Mouse (Mus musculus) MEL (cell line): ENCODE measurements around the gene Tnfsf15. TPM values are rescaled to one million over a fixed set of nuclear protein-coding genes. Genes with fewer than 3 reads are reported as not detected.

ENCODE experiments used
- DNase-seq: peaks from one replicate; pipeline ENCODE4 v3.0.0; 2011; ENCODE audit warnings: low read depth, low spot score
- H3K27ac ChIP-seq: 2 replicates; pipeline ENCODE4 v1.5.1; 2012; ENCODE audit warnings: low read depth, mild to moderate bottlenecking, control low read depth, low read length, moderate library complexity; ENCODE audit not compliant: control insufficient read depth
- H3K27me3 ChIP-seq, 2 experiments: fragments of 150-350 bp in 1 of 2; sonication (generic) in 1 of 2; 2 replicates each; pipeline ENCODE4 v1.6.1; 2012; ENCODE audit warnings: low read length in 2 of 2, mild to moderate bottlenecking in 2 of 2, improper control_type of control experiment in 1 of 2, moderate library complexity in 1 of 2; ENCODE audit not compliant: insufficient read depth in 2 of 2, control insufficient read depth in 1 of 2
- H3K36me3 ChIP-seq, 2 experiments: 2 replicates each; pipeline ENCODE4 v1.6.1; 2012 to 2014; ENCODE audit warnings: low read length in 2 of 2, improper control_type of control experiment in 1 of 2, inconsistent platforms in 1 of 2, mild to moderate bottlenecking in 1 of 2; ENCODE audit not compliant: insufficient read depth in 2 of 2, control insufficient read depth in 1 of 2
- H3K4me1 ChIP-seq, 2 experiments: fragments of 150-350 bp in 1 of 2; sonication (generic) in 1 of 2; 2 replicates each; pipeline ENCODE4 v1.6.1; 2012; ENCODE audit warnings: low read length in 2 of 2, improper control_type of control experiment in 1 of 2, mild to moderate bottlenecking in 1 of 2; ENCODE audit not compliant: insufficient read depth in 2 of 2, control insufficient read depth in 1 of 2
- H3K4me3 ChIP-seq, 2 experiments: fragments of 150-350 bp in 1 of 2; sonication (generic) in 1 of 2; 2 replicates each; pipeline ENCODE4 v1.5.1; 2012; ENCODE audit warnings: low read depth in 2 of 2, low read length in 2 of 2, mild to moderate bottlenecking in 2 of 2, moderate library complexity in 2 of 2, control low read depth in 1 of 2, improper control_type of control experiment in 1 of 2; ENCODE audit not compliant: control insufficient read depth in 1 of 2, insufficient read depth in 1 of 2
- H3K79me2 ChIP-seq: 2 replicates; pipeline ENCODE4 v1.6.1; 2012; ENCODE audit warnings: mild to moderate bottlenecking, low read length, moderate library complexity; ENCODE audit not compliant: control insufficient read depth, poor library complexity, insufficient read depth
- H3K9ac ChIP-seq: 2 replicates; pipeline ENCODE4 v1.6.1; 2012; ENCODE audit warnings: low read depth, mild to moderate bottlenecking, control low read depth, low read length, moderate library complexity; ENCODE audit not compliant: control insufficient read depth, poor library complexity, severe bottlenecking
- H3K9me3 ChIP-seq: fragments of 150-350 bp; sonication (generic); replicated peaks from 2 replicates; pipeline ENCODE4 v1.6.1; 2012; ENCODE audit warnings: mild to moderate bottlenecking, low read length, improper control_type of control experiment, moderate library complexity; ENCODE audit not compliant: insufficient read depth
- CHD1 ChIP-seq: IDR thresholded peaks from 2 replicates; pipeline ENCODE4 v1.6.1; 2012; ENCODE audit warnings: low read depth, mild to moderate bottlenecking, inconsistent platforms, low read length, improper control_type of control experiment
- CHD2 ChIP-seq: IDR thresholded peaks from 2 replicates; pipeline ENCODE4 v1.6.1; 2011; ENCODE audit warnings: low read length, improper control_type of control experiment
- CTCF ChIP-seq, 3 experiments: IDR thresholded peaks in 2 of 3; conservative IDR thresholded peaks in 1 of 3; 2 replicates each; pipeline ENCODE4 v1.5.1; 2011 to 2012; ENCODE audit warnings: low read length in 3 of 3, low read depth in 2 of 3, mild to moderate bottlenecking in 2 of 3, improper control_type of control experiment in 1 of 3, inconsistent platforms in 1 of 3, mixed read lengths in 1 of 3, moderate library complexity in 1 of 3; ENCODE audit not compliant: control insufficient read depth in 1 of 3, insufficient read depth in 1 of 3, poor library complexity in 1 of 3, severe bottlenecking in 1 of 3
- EP300 ChIP-seq, 2 experiments: IDR thresholded peaks; 2 replicates each; pipeline ENCODE4 v1.6.1; 2011; ENCODE audit warnings: improper control_type of control experiment in 2 of 2, low read length in 2 of 2, low read depth in 1 of 2, mild to moderate bottlenecking in 1 of 2
- ETS1 ChIP-seq: IDR thresholded peaks from 2 replicates; pipeline ENCODE4 v1.6.1; 2012; ENCODE audit warnings: low read depth, mild to moderate bottlenecking, inconsistent platforms, low read length, improper control_type of control experiment, moderate library complexity
- GABPA ChIP-seq: IDR thresholded peaks from 2 replicates; pipeline ENCODE4 v1.6.1; 2012; ENCODE audit warnings: low read depth, mild to moderate bottlenecking, inconsistent platforms, low read length, improper control_type of control experiment, moderate library complexity
- GATA1 ChIP-seq: IDR thresholded peaks from 2 replicates; pipeline ENCODE4 v1.6.1; 2011; ENCODE audit warnings: low read depth, low read length, improper control_type of control experiment
- HCFC1 ChIP-seq: IDR thresholded peaks from 2 replicates; pipeline ENCODE4 v1.6.1; 2012; ENCODE audit warnings: low read depth, mild to moderate bottlenecking, inconsistent platforms, low read length, improper control_type of control experiment, moderate library complexity
- JUND ChIP-seq: IDR thresholded peaks from 2 replicates; pipeline ENCODE4 v1.6.1; 2011; ENCODE audit warnings: low read depth, mild to moderate bottlenecking, improper control_type of control experiment, low read length
- KAT2A ChIP-seq: conservative IDR thresholded peaks from 2 replicates; pipeline ENCODE4 v1.6.1; 2012; ENCODE audit warnings: low read depth, low read length, improper control_type of control experiment, inconsistent platforms
- MAFK ChIP-seq: IDR thresholded peaks from 2 replicates; pipeline ENCODE4 v1.6.1; 2011; ENCODE audit warnings: low read depth, mild to moderate bottlenecking, low read length, improper control_type of control experiment, borderline replicate concordance
- MAX ChIP-seq: IDR thresholded peaks from 2 replicates; pipeline ENCODE4 v1.6.1; 2011; ENCODE audit warnings: low read length, improper control_type of control experiment
- MAZ ChIP-seq: IDR thresholded peaks from 2 replicates; pipeline ENCODE4 v1.6.1; 2012; ENCODE audit warnings: low read depth, mild to moderate bottlenecking, inconsistent platforms, low read length, improper control_type of control experiment
- MEF2A ChIP-seq: IDR thresholded peaks from 2 replicates; pipeline ENCODE4 v1.6.1; 2014; ENCODE audit warnings: low read depth, mild to moderate bottlenecking, inconsistent platforms, low read length, improper control_type of control experiment; ENCODE audit not compliant: poor library complexity, insufficient replicate concordance, severe bottlenecking; ENCODE audit errors: extremely low read depth
- MYB ChIP-seq: IDR thresholded peaks from 2 replicates; pipeline ENCODE4 v1.6.1; 2011; ENCODE audit warnings: mild to moderate bottlenecking, low read depth, low read length, improper control_type of control experiment
- MYC ChIP-seq: IDR thresholded peaks from 2 replicates; pipeline ENCODE4 v1.6.1; 2011; ENCODE audit warnings: low read depth, mild to moderate bottlenecking, low read length, improper control_type of control experiment, moderate library complexity
- NELFE ChIP-seq: IDR thresholded peaks from 2 replicates; pipeline ENCODE4 v1.6.1; 2011; ENCODE audit warnings: low read depth, low read length, improper control_type of control experiment
- NRF1 ChIP-seq: IDR thresholded peaks from 2 replicates; pipeline ENCODE4 v1.6.1; 2014; ENCODE audit warnings: low read depth, mild to moderate bottlenecking, inconsistent platforms, low read length, improper control_type of control experiment, moderate library complexity; ENCODE audit not compliant: poor library complexity, insufficient read depth, severe bottlenecking
- POLR2A ChIP-seq, 2 experiments: IDR thresholded peaks; 2 replicates each; pipeline ENCODE4 v1.6.1; 2011 to 2012; ENCODE audit warnings: low read length in 2 of 2, mild to moderate bottlenecking in 2 of 2, control low read depth in 1 of 2, improper control_type of control experiment in 1 of 2, low read depth in 1 of 2, moderate library complexity in 1 of 2; ENCODE audit not compliant: control insufficient read depth in 1 of 2, insufficient read depth in 1 of 2, poor library complexity in 1 of 2
- POLR2AphosphoS2 ChIP-seq: IDR thresholded peaks from 2 replicates; pipeline ENCODE4 v1.6.1; 2011; ENCODE audit warnings: low read length, improper control_type of control experiment
- RAD21 ChIP-seq: IDR thresholded peaks from 2 replicates; pipeline ENCODE4 v1.6.1; 2011; ENCODE audit warnings: mild to moderate bottlenecking, low read depth, low read length, improper control_type of control experiment
- RCOR1 ChIP-seq: IDR thresholded peaks from 2 replicates; pipeline ENCODE4 v1.6.1; 2012; ENCODE audit warnings: low read depth, mild to moderate bottlenecking, inconsistent platforms, low read length, improper control_type of control experiment
- SIN3A ChIP-seq: IDR thresholded peaks from 2 replicates; pipeline ENCODE4 v1.6.1; 2012; ENCODE audit warnings: low read length, improper control_type of control experiment, inconsistent platforms
- TAL1 ChIP-seq: IDR thresholded peaks from 2 replicates; pipeline ENCODE4 v1.6.1; 2012; ENCODE audit warnings: mild to moderate bottlenecking, inconsistent platforms, low read length, moderate library complexity, mixed read lengths
- TBP ChIP-seq: IDR thresholded peaks from 2 replicates; pipeline ENCODE4 v1.8.0; 2011; ENCODE audit warnings: low read depth, low read length, improper control_type of control experiment
- UBTF ChIP-seq: IDR thresholded peaks from 2 replicates; pipeline ENCODE4 v1.6.1; 2012; ENCODE audit warnings: low read depth, mild to moderate bottlenecking, inconsistent platforms, low read length, improper control_type of control experiment, moderate library complexity, borderline replicate concordance; ENCODE audit not compliant: insufficient read depth
- USF1 ChIP-seq: IDR thresholded peaks from 2 replicates; pipeline ENCODE4 v1.6.1; 2014; ENCODE audit warnings: low read depth, mild to moderate bottlenecking, inconsistent platforms, low read length, improper control_type of control experiment, moderate library complexity
- USF2 ChIP-seq, 2 experiments: IDR thresholded peaks; 2 replicates each; pipeline ENCODE4 v1.6.1; 2011 to 2012; ENCODE audit warnings: improper control_type of control experiment in 2 of 2, low read length in 2 of 2, borderline replicate concordance in 1 of 2, inconsistent platforms in 1 of 2, low read depth in 1 of 2, mild to moderate bottlenecking in 1 of 2; ENCODE audit not compliant: insufficient read depth in 1 of 2
- ZKSCAN1 ChIP-seq: IDR thresholded peaks from 2 replicates; pipeline ENCODE4 v1.6.1; 2012; ENCODE audit warnings: low read depth, mild to moderate bottlenecking, inconsistent platforms, low read length, improper control_type of control experiment, moderate library complexity
- ZMIZ1 ChIP-seq: IDR thresholded peaks from 2 replicates; pipeline ENCODE4 v1.6.1; 2012; ENCODE audit warnings: low read depth, mild to moderate bottlenecking, inconsistent platforms, low read length, improper control_type of control experiment, moderate library complexity
- polyA plus RNA-seq, 2 experiments: library from polyadenylated mRNA; stranded (reverse) in 1 of 2; unstranded in 1 of 2; fragments of >175 nt in 1 of 2; fragments of >200 nt in 1 of 2; gene quantifications; 2 replicates each; pipeline versions ENCODE4 v1.2.1 to v1.2.4; 2012; ENCODE audit warnings: low replicate concordance in 2 of 2, low read depth in 1 of 2; ENCODE audit not compliant: insufficient read length in 2 of 2, insufficient read depth in 1 of 2, missing spikeins in 1 of 2
- total RNA-seq: library from RNA; depleted of rRNA; stranded (reverse); fragments of 300-350 nt; gene quantifications from 2 replicates; pipeline ENCODE4 v1.2.3, GENCODE M21; 2012

The Tnfsf15 gene
- total and polyA plus RNA-seq, 3 experiments = not detected

- no peak for DNase-seq
These were observed 52.6 kb downstream of the Tnfsf15 start for GRCm38 (mm10) chr4:63692351-63692750.

GRCm38 (mm10) chr4:63687429-63687828 lies 57.5 kb downstream of the Tnfsf15 start:
- Histone ChIP-seq H3K27me3 (no peaks in the 10 kb centered on the region), H3K9me3 (no peaks in the 10 kb centered on the region), H3K4me3 (no peak overlapping the region), H3K79me2 (no peaks in the 10 kb centered on the region), H3K9ac (no peak overlapping the region), H3K27ac (no peak overlapping the region), H3K4me1 (no peaks in the 10 kb centered on the region), H3K36me3 (no peaks in the 10 kb centered on the region)
- TF ChIP-seq USF2 (IDR thresholded peaks at IDR 0.05; ENCODE audit: borderline replicate concordance in 1 of 2, insufficient read depth in 1 of 2, low read depth in 1 of 2, low read length in 2 of 2) (no peak), MEF2A (no peak), CHD2 (no peak), HCFC1 (no peak), CTCF (IDR thresholded peaks at IDR 0.05 in 2 of 3, conservative IDR thresholded peaks at IDR 0.05 in 1 of 3; ENCODE audit: control insufficient read depth in 1 of 3, insufficient read depth in 1 of 3, low read depth in 2 of 3, low read length in 3 of 3, poor library complexity in 1 of 3, severe bottlenecking in 1 of 3) (no peak), ZMIZ1 (no peak), MYC (no peak), TAL1 (no peak), JUND (no peak), POLR2AphosphoS2 (no peak), MAX (no peak), POLR2A (IDR thresholded peaks at IDR 0.05; ENCODE audit: control insufficient read depth in 1 of 2, insufficient read depth in 1 of 2, low read depth in 1 of 2, low read length in 2 of 2, poor library complexity in 1 of 2) (no peak), GATA1 (no peak), RAD21 (no peak), ETS1 (no peak), UBTF (no peak), RCOR1 (no peak), USF1 (no peak), KAT2A (no peak), ZKSCAN1 (no peak)
- no peak for DNase-seq

More at GRCm38 (mm10) chr4:63692351-63692750, 52.6 kb downstream of the Tnfsf15 start:
- H3K4me1 ChIP-seq = no peaks in the 10 kb centered on the region
- no peak for TF ChIP-seq MAFK
- TF ChIP-seq TBP = no peak
- TF ChIP-seq USF1 = no peak
- no peak for TF ChIP-seq EP300 (IDR thresholded peaks at IDR 0.05; ENCODE audit: low read depth in 1 of 2, low read length in 2 of 2)
- no peak for TF ChIP-seq CHD1
- no peak for TF ChIP-seq MAZ
- TF ChIP-seq SIN3A = no peak
- TF ChIP-seq ZKSCAN1 = no peak
- no peak for TF ChIP-seq CHD2
- TF ChIP-seq GATA1 = no peak
- no peak for TF ChIP-seq NRF1
- no peak for TF ChIP-seq NELFE
- TF ChIP-seq MYB = no peak
- no peak for TF ChIP-seq UBTF
- TF ChIP-seq GABPA = no peak
- H3K27ac ChIP-seq = no peak overlapping the region
- no peaks in the 10 kb centered on the region for H3K9me3 ChIP-seq
- no peaks in the 10 kb centered on the region for H3K27me3 ChIP-seq
- H3K79me2 ChIP-seq = no peaks in the 10 kb centered on the region
- H3K36me3 ChIP-seq = no peaks in the 10 kb centered on the region
- H3K9ac ChIP-seq = no peak overlapping the region
- no peak overlapping the region for H3K4me3 ChIP-seq
